Mouse (Mus musculus) liver, embryonic 14.5 days (tissue): ENCODE results near the gene Fabp1. TPM values are rescaled to one million over a fixed set of nuclear protein-coding genes. Genes with fewer than 3 reads are reported as not detected.

ENCODE experiments used
- ATAC-seq: fragments of 200-750 bp; cut with Nextera tagmentation; 2 replicates; pipeline ENCODE4 v1.8.0; 2017; ENCODE audit warnings: moderate number of reproducible peaks, mild to moderate bottlenecking, moderate library complexity; ENCODE audit not compliant: insufficient read depth
- DNase-seq, 3 experiments: peaks; one replicate each; pipeline ENCODE4 v3.0.0-alpha.2; 2012 to 2013; ENCODE audit warnings: low read depth in 3 of 3, low spot score in 3 of 3
- H3K27ac ChIP-seq: fragments of 300-500 bp; sonication (generic); 2 replicates; pipeline ENCODE4 v1.5.1; 2014; ENCODE audit warnings: moderate library complexity, mild to moderate bottlenecking, control low read depth, inconsistent platforms
- H3K27me3 ChIP-seq: fragments of 300-500 bp; sonication (generic); 2 replicates; pipeline ENCODE4 v1.6.1; 2014; ENCODE audit warnings: mild to moderate bottlenecking, low read length, moderate library complexity; ENCODE audit not compliant: control insufficient read depth, insufficient read depth
- H3K36me3 ChIP-seq: fragments of 300-500 bp; sonication (generic); replicated peaks from 2 replicates; pipeline ENCODE4 v1.6.1; 2014; ENCODE audit warnings: low read depth; ENCODE audit not compliant: control insufficient read depth, insufficient read depth
- H3K4me1 ChIP-seq, 2 experiments: fragments of 200-500 bp in 1 of 2; fragments of 300-500 bp in 1 of 2; sonication (generic) in 1 of 2; replicated peaks; 2 replicates each; pipeline ENCODE4 v1.6.1; 2012 to 2014; ENCODE audit warnings: antibody characterized with exemption in 1 of 2, inconsistent platforms in 1 of 2, low read length in 1 of 2; ENCODE audit not compliant: control insufficient read depth in 2 of 2, insufficient read depth in 2 of 2
- H3K4me2 ChIP-seq: fragments of 300-500 bp; sonication (generic); 2 replicates; pipeline ENCODE4 v1.6.1; 2014; ENCODE audit warnings: low read depth, mild to moderate bottlenecking, control low read depth, moderate library complexity
- H3K4me3 ChIP-seq, 2 experiments: fragments of 200-500 bp in 1 of 2; fragments of 300-500 bp in 1 of 2; sonication (generic) in 1 of 2; 2 replicates each; pipeline ENCODE4 v1.5.1; 2012 to 2014; ENCODE audit warnings: low read depth in 2 of 2, low read length in 2 of 2, mild to moderate bottlenecking in 2 of 2, control low read depth in 1 of 2, inconsistent platforms in 1 of 2, moderate library complexity in 1 of 2; ENCODE audit not compliant: insufficient read depth in 1 of 2
- H3K9ac ChIP-seq: fragments of 300-500 bp; sonication (generic); replicated peaks from 2 replicates; pipeline ENCODE4 v1.6.1; 2014; ENCODE audit warnings: mild to moderate bottlenecking, control low read depth, moderate library complexity
- H3K9me3 ChIP-seq: fragments of 300-500 bp; sonication (generic); 2 replicates; pipeline ENCODE4 v1.6.1; 2016; ENCODE audit warnings: low read length, mixed read lengths; ENCODE audit not compliant: control insufficient read depth
- CTCF ChIP-seq: IDR thresholded peaks from 2 replicates; pipeline ENCODE4 v1.5.1; 2016; ENCODE audit warnings: antibody characterized with exemption, low read depth, control low read depth
- EP300 ChIP-seq: IDR thresholded peaks from 2 replicates; pipeline ENCODE4 v1.6.1; 2016; ENCODE audit warnings: antibody characterized with exemption, low read depth
- WGBS: fragments of 180-500 bp; shearing (Covaris S2); extraction: QIAGEN DNeasy Blood & Tissue Kit; methylation state at CpG from one replicate; pipeline ENCODE4 v1.1.7; 2014; ENCODE audit not compliant: insufficient replicate concordance; 5-methylcytosine and 5-hydroxymethylcytosine counted together
- polyA plus RNA-seq, 2 experiments: library from polyadenylated mRNA; depleted of rRNA in 1 of 2; stranded (reverse) in 1 of 2; unstranded in 1 of 2; fragments of >200 nt; fragmentation: Nextera tagmentation in 1 of 2; extraction: Ambion mirVana in 1 of 2; gene quantifications; 2 replicates each; pipeline versions ENCODE4 v1.2.1 to v1.2.3; 2012 to 2014

Gene Fabp1
- polyA plus RNA-seq, 2 experiments = 179 to 360 TPM

DNA sequence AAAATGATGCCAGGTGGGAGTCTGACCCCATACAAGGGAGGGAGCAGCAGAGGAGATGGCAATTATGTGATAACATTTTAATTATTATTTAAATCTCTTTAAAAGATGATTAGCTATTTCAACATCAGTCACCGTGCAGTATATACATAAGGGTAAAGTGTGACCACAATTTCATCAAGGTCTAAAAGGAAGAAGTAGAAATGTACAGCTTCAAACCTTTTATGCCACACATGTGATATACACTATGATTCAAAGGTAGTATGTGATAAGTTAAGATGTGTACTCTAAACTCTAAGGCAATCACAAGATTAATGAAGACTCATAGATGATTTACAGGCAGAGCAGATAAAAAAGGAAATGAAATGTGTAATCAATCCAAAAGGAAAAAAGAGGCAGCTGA, 19.0 kb upstream of the Fabp1 start:
- H3K27ac ChIP-seq = no peak overlapping the region
- no peaks in the 10 kb centered on the region for H3K9me3 ChIP-seq
- DNase-seq = no peak
- no peaks in the 10 kb centered on the region for H3K36me3 ChIP-seq
- 47% methylated on average over 1 of the region's 1 CpGs for whole genome bisulfite sequencing
- no peak overlapping the region for H3K9ac ChIP-seq
- ATAC-seq = no peak
- no peak overlapping the region for H3K4me3 ChIP-seq
- H3K4me2 ChIP-seq = no peak overlapping the region
- H3K4me1 ChIP-seq = peaks cover 0 to 2% of the 10 kb centered on the region in 2 experiments; a peak in 1 of 4 replicates
- no peaks in the 10 kb centered on the region for H3K27me3 ChIP-seq
- no peak for TF ChIP-seq CTCF
- no peak for TF ChIP-seq EP300

DNA sequence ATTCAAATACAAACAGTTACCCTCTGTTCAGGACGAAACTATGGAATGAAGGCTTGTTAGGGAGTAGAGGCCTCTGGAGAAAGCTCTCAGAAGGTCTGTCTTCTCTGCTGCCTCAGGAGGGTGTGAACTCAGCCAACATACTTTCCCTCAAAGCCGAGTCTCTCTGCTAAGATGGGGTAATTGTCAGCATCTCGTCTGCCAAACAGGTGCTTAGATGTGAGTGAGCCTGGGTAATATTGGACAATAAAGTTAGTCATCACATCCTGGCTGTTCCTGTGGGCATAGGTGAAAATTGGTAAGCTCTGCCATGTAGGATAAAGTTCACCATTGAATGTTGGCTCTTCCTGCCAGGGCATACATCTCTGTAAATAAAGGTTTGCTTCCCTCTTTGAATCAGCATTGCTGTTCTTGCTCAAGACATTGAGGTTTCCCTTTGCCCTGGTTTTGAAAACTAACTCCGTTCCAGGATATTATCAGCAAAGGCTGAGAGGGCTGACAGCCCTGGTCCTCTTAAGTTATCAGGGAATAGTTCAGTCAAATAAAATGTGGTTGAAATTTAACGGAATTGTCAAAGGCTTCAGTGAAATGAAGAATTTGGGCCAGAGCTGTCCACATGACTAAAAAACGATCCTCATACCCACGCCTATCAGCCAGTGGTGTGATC, 14.6 kb upstream of the Fabp1 start:
- ATAC-seq (no peak), DNase-seq (no peak)
- no peak overlapping the region for H3K4me2 ChIP-seq
- WGBS = 46% methylated on average over 7 of the region's 7 CpGs
- TF ChIP-seq CTCF (no peak), EP300 (no peak)
- H3K36me3 ChIP-seq = no peaks in the 10 kb centered on the region
- peaks cover 0 to 2% of the 10 kb centered on the region in 2 experiments; a peak in 1 of 4 replicates for H3K4me1 ChIP-seq
- H3K27ac ChIP-seq = no peak overlapping the region
- no peaks in the 10 kb centered on the region for H3K9me3 ChIP-seq
- H3K4me3 ChIP-seq = no peak overlapping the region
- H3K9ac ChIP-seq = no peak overlapping the region
- H3K27me3 ChIP-seq = no peaks in the 10 kb centered on the region

DNA sequence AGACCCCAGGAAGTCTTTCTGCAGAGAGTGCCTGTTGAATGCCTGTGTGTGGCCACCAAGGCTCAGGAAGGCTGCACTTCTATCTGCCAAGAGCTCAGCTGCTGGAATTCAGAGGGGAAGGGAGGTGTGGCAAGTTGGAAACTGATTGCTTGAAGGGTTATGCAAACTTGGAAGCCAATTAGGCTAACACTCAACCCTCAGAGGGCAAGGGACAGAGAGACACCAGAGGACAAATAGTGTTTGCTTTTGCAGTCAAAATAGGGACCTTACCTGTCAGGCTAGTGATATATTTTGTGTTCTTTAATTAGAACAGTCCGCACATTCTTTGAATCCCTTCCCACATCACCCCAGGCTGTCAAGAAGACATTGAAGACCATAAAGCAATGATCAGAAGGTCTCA, 10.0 kb upstream of the Fabp1 start:
- Histone ChIP-seq H3K36me3 (no peaks in the 10 kb centered on the region), H3K27me3 (no peaks in the 10 kb centered on the region), H3K4me3 (no peak overlapping the region), H3K9me3 (no peaks in the 10 kb centered on the region), H3K9ac (no peak overlapping the region), H3K4me2 (no peak overlapping the region), H3K4me1 (peaks cover 0 to 2% of the 10 kb centered on the region in 2 experiments; a peak in 1 of 4 replicates), H3K27ac (no peak overlapping the region)
- no peak for ATAC-seq
- WGBS = 59% methylated on average over 1 of the region's 1 CpGs
- TF ChIP-seq CTCF (no peak), EP300 (no peak)
- no peak for DNase-seq

DNA sequence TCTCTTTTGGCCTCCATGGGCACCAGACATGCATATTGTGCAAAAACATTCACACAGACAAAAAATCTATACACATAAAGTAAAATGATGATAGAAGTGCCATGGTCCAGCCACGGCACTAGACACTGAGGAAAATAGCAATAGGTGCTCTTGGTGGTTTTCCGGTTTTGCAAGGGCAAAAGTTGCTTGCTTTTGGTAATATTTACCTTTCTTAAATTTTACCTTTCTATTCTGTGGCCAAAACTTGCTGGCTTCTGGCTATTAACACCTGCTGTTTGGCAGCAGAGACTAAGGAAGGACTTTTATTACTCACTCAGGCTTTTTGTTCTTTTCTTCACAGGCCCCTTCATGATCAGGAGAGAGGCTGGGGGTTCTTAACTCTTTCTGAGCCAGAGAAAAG, 9.1 kb upstream of the Fabp1 start:
- Histone ChIP-seq H3K27ac (no peak overlapping the region), H3K27me3 (no peaks in the 10 kb centered on the region), H3K4me1 (no peaks in the 10 kb centered on the region; a peak in 1 of 4 replicates), H3K4me2 (no peak overlapping the region), H3K4me3 (no peak overlapping the region), H3K9me3 (no peaks in the 10 kb centered on the region), H3K36me3 (no peaks in the 10 kb centered on the region), H3K9ac (no peak overlapping the region)
- ATAC-seq (no peak), DNase-seq (no peak)
- TF ChIP-seq EP300 (no peak), CTCF (no peak)
- WGBS = 63% methylated on average over 2 of the region's 2 CpGs

DNA sequence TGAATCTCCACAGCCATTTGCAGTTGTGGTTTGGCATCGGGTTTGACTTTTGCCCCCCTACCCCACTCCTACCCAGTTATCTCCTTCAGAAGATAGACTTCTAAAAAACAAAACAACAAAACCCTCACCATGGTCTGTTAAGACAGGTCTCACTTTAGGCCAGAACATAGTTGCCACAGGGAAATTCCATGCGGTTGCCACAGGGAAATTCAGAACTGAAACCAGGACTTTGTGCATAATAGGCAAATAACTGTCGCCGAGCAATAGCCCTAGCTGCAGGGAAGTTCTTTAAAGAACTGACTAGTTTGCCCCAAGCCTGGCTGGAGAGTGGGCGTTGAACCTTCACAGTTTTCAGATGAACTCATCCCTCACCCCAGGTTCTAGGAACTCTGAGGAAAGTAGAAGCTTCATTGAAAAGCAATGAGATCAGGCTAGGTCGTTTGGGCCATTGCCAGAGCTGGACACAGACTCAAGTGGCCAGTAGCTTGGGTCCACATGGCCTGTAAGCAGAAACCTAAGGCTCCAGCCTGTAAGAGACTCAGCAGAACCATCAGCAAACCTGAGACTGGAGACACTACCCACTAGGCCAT, 6.4 kb upstream of the Fabp1 start:
- Histone ChIP-seq H3K36me3 (no peaks in the 10 kb centered on the region), H3K27ac (no peak overlapping the region), H3K9ac (no peak overlapping the region), H3K4me3 (no peak overlapping the region), H3K4me1 (peaks cover 0 to 8% of the 10 kb centered on the region in 2 experiments; a peak in 2 of 4 replicates), H3K9me3 (no peaks in the 10 kb centered on the region), H3K27me3 (no peaks in the 10 kb centered on the region), H3K4me2 (no peak overlapping the region)
- no peak for TF ChIP-seq CTCF
- no peak for TF ChIP-seq EP300
- 58% methylated on average over 6 of the region's 6 CpGs for WGBS
- no peak for DNase-seq
- ATAC-seq = no peak
